Mouse (Mus musculus): ENCODE results near the gene Piezo1.
"Not testable (repeated sequence)": the region's sequence is repeated elsewhere in the genome, so short reads cannot be mapped to it uniquely, and the experiment has no call there.

Gene Piezo1

DNA sequence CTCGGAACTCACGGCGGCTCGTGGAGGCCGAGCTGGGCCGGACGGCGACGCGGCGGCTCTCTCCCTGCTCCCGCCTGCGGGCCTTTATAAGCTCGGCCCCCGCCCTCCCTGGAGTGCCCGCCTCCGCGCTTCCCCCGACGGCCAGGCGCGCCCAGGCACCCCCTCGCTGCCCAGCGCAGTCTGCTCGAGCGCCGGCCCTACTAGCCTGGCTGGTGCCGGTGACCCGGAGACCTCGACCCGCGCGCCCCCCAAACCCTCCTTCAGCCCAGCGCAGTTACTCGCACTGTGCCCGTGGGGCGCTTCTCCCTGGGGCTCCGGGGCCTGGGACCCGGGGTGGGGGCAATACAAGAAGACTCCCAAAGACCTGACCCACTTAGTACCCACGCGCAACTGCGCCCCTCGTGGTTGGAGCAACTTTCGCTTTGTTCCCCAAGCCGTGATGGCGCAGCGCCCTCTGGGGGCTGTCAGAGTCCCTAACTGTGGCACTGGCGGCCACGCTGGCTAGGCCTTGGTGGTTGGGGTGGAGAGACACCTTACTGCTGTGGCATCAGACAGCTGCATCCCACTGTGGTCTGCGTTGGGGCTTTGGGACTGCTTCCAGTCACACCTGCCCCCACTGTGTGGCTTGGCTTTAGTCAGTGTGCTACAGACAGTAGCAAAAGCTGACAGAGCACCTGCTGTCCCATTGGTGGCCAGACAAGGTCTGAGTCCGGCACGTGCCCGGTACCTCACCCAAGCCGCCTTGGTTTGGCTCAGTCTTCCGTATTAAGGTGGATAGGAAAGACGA lies at the start of gene Piezo1:
Piezo1 (minus strand) TSS at position 65 of the 787 bp plus-strand sequence.
- DNase-seq (ENCODE audit: low read depth, low spot score): peak; percentile 81

DNA sequence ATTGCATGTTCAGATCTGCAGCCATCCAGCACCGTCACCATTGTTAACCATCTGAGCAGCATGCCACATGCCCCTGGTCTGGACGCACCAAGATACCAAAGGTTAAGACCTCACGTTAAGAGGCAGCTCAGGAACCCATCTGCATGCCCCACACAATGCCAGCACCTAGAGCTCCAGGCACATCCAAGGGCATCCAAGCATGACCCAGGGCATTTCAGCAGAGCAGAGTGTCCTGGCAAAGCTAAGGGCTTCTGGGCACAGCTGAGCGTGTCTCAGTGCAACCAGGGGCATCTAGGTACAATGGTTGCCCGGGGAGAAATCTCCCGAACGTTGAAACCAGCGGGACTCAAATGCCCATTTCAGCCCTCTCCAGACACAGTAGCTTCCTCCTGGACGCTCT lies 49.5 kb upstream of the Piezo1 start:
- DNase-seq (ENCODE audit: low read depth, low spot score): no peak

DNA sequence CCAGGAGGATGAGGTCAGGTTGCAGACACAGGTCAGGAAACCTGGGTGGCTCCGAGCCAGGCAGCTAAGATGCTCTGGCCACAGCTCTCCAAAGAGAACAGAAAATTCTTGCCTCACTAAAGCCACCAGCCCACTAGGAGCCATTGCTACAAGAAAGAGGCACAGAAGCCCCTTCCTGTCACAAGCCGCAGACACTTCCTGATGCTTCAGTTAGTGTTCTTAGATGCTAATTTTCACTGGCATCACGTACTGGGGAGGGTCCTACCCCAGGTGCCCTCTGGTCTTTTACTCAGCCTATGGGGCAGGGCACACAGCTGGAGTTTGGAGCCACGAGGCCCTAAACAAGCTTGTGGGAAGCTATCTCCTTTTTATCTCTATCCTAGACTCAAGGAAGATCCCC lies 44.9 kb upstream of the Piezo1 start:
- no peak for DNase-seq (ENCODE audit: low read depth, low spot score)

DNA sequence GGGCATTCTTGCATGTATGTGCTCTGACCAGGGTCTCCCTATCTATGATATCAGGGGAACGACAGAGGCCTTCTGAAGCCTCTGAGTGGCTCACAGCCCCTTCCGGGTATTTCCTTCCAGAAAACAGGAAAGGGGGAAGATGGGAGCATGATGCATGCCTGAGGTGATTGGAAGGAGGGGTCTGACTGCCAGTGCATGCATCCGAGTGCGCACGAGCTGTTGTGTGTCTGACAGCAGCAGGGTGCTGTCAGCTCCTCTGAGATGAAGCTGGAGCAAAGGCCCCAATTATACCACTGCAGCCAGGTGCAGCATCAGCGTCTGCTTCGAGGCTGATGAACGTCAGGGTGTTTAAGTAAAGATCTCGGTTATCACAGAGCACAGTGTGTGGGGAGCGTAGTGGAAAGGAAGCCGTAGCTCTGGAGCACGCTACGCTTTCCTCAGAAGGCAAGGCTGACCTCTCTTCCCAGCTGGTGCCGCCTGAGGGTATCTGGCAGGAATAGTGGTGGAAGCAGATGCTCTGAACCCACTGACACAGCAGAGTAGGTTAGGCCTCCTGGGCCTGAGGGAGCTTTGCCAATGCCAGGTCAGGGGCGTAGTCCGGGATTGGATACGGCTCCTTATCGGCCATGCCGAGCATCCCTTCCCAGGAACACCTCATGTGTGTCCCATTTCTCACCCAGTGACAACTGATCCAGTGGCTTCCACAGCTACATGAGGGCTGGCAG lies 42.8 kb upstream of the Piezo1 start:
- DNase-seq (ENCODE audit: low read depth, low spot score): no peak

DNA sequence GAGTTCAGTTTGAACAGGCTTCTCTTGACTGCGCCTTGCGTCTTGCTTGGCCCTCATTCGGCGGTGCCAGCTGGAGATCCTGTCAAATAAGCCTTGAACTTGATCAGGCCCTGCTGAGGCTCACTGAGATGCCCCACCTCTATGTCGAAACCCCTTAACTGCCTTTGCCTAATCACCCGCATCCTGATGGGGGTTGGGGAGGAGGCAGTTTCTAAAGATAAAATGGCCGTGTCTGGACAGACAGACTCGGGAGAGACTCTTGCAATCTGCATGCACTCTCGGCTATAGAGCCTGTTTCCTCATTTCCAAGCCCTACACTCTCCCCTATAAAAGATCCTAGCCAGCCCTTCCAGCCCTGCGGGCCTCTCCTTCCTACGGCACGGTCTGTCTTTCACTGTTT lies 42.1 kb upstream of the Piezo1 start:
- no peak for DNase-seq (ENCODE audit: low read depth, low spot score)

DNA sequence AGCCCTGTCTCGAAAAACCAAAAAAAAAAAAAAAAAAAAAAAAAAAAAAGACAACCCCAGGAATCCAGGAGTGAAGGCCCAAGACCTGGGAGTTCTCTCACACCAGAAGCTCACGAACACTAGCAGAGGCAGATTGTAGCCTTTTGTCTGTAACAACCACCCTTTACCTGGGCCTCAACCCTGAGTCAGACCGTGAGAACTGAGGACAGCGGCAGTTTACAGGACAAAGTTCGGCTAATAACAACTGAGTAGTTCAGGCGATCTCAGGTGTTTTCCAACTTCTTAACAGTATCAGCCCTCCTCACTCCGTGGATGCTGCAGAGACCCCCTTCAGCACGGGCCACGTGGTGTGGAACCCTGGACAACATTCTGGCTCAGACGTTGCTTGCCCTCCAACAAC lies 35.6 kb upstream of the Piezo1 start:
- no peak for DNase-seq (ENCODE audit: low read depth, low spot score)

DNA sequence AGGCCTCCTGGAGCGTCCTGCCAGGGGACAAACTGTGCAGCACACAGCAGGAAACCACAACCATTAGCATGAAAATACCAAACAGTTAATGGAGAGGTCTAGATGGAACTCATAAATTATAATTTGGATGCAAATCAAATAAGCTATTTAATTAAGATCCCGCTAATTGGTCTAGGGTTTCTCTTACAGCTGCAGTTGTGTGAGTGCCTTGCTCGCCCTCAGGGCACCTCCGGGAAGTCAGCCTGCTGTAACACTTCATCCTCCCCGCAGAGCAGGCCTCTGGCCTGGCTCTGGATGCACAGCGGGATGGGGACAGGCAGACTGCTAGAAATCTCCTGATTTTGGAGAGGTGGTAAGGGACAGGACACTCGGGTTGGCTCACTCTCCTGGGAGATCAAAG lies 35.0 kb upstream of the Piezo1 start:
- DNase-seq (ENCODE audit: low read depth, low spot score): no peak

DNA sequence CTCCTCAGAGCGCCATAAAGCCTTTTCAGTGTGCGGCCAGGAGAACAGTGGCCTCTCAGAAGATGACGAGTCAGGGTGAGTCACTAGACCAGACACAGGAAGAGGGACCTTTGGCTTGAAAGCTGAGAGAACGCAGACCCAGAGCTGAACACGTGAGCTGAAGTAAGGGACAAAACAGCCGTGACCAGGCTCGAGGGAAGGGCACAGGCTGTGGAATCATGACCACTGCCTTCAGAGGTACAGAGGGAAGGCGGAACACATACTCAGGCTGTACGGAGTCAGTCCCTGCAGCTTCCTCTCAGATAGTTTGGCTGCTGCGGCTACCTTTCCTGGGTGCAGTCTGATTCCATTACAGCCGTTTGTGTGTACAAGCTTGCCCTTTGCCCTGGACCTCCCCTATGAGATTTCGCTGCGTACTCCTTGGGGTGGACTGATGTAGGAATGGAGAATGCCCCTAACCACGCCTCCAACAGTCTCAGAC lies 34.3 kb upstream of the Piezo1 start:
- no peak for DNase-seq (ENCODE audit: low read depth, low spot score)

DNA sequence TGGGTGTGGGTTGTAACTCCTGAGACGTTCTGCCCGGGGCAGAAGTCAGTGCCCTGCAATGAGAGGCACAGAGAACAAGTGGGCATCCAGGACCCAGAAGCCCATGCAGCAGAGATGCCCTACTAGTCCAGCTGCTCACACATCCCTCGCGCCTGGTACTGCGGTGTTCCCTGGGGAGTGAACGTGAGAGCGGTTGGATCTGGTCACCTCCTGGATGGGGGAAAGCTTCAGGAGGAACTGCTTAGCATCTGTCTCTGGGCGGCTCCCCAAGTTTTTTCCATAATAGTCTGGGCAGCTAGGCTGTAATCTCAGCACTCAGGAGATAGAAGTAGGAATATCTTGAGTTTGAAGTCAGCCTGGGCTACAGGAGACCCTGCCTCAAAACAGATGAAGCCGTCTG lies 33.9 kb upstream of the Piezo1 start:
- no peak for DNase-seq (ENCODE audit: low read depth, low spot score)

DNA sequence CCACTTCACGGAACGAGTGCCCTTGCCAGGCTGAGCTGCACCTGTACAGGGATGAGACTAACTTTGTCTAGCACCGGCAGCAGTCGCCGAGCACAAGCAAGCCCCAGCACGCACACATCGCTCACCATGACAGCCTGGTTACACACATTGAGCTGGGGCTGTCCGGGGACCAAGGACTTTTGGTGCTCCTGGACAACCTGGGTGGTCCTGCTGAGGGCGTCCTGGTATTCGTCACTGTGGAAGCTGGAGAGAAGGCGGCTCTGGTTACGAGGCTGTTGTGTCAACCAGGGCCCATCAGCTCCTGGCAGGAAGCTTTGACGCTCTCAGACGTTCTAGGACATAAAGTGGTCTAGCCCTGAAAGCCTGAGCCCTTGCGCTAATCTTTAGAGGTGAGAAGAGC lies 29.8 kb upstream of the Piezo1 start:
- no peak for DNase-seq (ENCODE audit: low read depth, low spot score)

DNA sequence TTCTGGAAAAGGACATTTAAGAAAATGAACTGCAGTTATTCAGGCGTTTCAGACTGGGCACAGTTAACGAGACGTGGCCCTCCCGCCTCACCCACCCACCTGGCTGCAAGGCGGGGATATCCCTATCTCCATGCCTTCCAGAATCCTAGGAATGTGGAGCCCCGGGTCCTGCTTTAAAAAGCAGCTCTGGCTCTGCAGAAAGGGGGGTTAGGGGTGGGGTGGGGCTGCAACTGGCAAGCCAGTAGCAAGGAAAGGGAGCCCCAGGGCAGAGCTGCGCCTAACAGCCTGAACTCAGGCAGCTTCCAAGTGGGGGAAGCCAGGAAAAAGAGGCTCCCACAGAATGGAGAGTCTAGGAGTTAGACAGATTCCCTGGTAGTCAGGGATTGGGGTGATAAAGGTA lies 28.1 kb upstream of the Piezo1 start:
- no peak for DNase-seq (ENCODE audit: low read depth, low spot score)

DNA sequence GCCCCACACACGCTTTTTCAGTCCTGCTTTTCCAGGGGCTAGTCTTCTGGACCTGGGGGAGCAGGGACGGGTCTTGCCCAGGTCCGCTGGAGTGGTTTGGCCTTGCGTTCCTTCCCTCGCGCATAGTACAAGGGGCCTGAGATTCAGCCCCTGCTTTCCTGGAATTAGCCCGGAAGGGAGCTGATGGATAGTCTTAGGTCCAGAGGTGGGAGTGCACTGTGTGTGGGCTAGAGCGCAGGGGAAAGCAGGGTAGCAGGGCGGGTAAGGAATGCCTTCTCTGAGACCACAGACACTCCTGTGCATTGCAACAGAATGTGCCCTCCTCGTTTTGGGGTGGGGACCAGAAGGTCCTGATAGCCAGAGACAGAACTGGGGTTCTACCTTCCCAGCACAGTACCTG lies 26.0 kb upstream of the Piezo1 start:
- DNase-seq (ENCODE audit: low read depth, low spot score): no peak

DNA sequence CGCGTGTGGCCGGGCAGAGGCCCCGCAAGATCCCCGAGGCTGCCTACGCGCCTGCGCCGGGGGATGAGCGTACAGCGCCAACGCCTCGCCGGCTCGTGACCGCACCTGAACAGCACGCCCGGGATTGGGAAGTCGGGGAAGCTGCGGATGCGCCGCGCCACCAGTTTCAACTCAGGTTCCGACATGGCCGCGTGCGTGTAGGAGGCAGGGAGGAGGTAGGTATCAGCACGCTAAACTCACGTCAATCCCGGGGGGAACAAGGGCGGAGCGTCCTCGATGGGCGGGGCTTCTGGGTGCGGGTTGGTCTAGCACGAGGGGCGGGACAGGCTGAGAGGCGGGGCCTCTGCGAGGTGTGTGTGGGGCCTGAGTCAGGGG lies 25.5 kb upstream of the Piezo1 start, which contains the start of gene Aprt:
Aprt (minus strand) TSS at position 262 of the 375 bp plus-strand sequence.
- DNase-seq (ENCODE audit: low read depth, low spot score): peak; percentile 84

DNA sequence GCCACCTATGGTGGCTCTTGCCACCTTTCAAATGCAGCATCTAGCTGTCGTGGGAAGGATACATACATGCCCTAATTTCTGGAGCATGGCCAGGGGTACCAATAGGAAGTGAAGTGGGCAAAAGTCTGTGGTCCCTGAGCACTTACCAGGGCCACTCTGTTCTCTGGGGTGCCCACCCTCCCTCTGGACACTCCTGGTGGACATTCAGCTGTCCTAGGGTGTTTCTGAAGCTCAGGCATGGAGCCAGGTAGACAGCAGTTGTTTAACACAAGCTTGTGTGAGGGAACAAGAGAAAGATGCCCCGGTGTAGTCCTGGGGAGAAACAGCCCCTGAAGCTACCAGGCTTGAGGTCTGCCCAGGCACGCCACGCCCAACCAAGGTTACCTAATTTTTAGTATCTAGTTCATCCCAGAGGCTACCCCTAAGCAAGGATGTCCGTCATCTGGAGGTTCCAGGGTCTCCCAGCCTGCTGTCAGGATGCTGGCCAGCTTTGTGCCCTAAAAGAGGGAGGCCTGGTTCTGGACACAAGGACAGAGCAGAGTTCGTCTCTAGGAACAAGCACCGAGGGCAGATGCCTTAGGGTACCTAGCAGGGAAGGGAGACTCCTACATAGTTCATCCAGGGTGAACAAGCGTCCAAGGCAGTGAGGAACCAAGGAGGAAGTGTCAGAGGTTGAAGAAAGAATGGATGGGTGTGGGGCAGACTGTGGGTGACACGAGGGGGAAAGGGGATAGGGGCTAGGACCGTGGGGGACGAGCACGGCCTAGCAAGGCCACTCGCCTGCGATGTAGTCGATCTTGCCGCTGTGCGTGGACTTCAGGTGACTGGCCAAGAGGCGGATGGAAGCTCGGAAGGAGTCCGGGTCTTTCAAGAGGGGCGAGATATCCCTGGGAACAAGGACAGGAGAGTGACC lies 24.9 kb upstream of the Piezo1 start:
- DNase-seq (ENCODE audit: low read depth, low spot score): no peak

DNA sequence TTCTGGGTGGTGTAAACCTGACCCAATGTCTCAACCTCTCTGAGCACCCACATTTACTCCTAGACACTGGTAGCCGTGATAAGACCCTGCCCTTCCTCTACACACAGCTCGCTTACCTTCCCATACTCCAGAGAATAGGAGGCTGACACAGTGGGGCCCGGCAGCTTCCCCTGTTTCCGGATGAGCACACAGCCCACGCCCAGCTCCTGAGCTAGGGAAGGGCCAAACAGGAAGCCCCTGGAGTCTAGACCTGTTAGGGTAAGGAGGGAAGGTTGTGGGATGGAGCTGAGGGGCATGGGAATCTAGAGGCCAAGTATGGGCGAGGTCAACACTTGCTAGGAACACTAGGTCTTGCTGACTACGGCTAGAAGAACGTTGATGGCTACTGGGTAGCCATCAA lies 24.2 kb upstream of the Piezo1 start:
- DNase-seq (ENCODE audit: low read depth, low spot score): no peak

DNA sequence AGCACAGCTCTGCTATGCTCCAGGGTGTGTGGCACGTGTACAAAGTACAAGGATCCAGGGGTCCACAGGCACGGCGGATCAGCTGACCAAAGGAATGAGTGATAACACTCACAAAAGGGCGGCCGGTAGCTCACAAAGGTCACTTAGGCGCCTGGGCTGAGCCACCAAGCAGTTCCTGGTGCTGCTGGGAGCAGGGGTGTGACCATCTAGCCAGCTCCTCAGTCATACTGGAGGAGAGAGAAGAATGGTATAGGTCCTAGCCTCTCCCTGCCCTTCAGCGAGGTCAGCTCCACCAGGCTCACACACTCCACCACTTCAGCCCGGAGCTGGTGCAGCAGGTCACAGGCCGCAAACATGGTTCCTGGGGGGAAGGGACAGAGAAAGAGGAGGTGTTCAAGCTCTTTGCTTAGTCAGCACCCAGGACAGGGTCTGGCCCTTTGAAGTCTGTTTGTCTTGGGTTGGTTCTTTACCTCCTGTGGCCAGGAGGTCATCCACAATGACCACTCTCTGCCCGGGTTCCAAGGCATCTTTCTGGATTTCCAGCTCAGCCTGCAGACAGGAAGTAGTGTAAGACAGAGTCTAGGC lies 23.6 kb upstream of the Piezo1 start:
- no peak for DNase-seq (ENCODE audit: low read depth, low spot score)

DNA sequence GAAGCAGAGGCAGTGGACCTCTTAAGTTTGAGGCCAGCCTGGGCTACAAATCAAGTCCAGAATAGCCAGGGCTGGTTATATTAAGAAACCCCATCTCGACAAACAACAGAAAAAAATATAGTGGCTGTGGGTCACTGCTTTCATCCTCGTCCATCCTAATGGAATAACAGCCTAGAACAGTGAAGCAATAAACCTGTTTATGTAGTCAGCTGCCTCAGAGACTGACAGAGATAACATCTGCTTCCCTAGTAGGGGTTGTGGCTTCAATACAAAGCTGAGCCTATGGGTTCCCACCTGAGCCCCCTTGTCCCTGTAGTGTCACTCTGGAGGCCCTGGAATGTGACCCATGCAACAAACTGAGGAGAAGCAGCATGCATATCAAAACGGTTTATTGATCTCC lies 23.1 kb upstream of the Piezo1 start:
- DNase-seq (ENCODE audit: low read depth, low spot score): no peak

DNA sequence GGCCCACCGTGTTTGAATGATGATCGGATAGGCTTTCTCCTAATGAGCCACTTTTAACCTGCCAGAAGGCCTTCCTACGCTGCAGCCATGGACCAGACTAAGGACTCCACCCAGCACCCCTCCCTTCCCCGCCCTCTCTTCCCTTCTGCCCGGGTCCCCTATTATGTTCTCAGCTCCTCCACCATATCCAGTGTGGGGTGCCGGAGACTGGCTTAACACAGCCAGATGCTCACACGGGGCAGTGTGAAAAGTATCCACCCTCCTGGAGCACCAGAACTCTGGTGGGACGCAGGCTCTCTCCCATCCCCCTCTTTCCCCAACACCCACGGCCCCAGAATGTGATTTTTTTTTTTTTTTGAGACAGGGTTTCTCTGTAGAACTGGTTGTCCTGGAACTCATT lies 22.4 kb upstream of the Piezo1 start:
- DNase-seq (ENCODE audit: low read depth, low spot score): no peak

DNA sequence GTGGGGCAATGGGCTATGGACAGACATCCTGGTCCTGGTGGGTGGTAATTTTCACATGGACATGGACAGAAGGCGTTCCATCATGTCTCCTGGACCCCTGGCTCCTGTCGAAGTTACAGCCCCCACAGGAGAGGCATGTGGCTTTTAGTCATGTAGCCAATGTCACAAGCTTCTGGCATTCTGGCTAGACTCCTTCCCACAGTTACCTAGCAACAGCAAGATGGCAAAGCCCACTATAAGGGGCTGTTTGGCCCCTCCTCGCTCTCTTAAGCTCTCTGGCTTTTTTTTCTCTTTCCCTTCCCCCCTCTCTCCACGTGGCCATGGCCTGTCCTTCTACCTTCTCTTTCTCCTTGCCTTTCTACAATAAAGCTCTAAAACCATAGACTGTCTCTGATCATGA lies 22.0 kb upstream of the Piezo1 start:
- not testable (repeated sequence) for DNase-seq (ENCODE audit: low read depth, low spot score)

DNA sequence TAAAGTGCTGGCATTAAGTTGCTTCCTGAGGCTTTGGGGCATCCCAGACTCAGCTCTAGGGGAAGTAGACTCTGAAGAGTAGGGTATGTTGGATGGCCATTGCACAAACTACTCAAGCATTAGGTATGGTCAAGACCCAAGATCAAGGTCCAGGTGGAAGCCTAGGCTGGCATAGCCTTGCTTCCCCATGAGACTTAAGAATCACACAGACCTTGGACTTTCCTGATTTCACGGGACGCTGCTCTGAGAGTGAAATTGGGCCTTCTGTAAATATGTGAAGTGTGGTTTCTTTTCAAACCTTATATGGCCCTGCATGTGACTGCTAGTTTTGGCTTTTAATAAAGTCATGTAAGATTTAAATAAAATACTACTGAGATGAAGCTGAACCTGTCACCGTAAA lies 21.6 kb upstream of the Piezo1 start:
- no peak for DNase-seq (ENCODE audit: low read depth, low spot score)

DNA sequence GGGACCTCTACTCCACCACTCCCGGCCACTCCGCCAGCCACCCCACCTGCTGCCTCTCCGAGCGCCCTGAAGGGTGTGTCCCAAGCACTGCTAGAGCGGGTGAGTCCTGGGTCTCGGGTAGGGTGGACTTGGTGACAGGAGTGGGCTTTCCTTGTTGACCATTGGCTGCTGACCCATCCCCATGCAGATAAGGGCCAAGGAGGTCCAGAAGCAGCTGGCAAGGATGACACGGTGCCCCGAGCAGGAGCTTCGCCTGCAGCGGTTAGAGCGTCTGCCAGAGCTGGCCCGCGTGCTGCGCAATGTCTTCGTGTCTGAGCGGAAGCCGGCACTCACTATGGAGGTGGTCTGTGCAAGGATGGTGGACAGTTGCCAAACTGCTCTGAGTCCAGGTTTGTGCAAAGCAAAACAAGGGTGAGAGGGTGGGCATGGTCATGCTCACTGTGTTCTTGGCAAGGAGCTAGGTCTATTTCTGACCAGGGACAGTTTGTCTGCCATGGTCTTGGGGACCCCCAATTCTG lies 20.7 kb upstream of the Piezo1 start:
- DNase-seq (ENCODE audit: low read depth, low spot score): no peak

All from c-Kit-negative CD71-positive TER-119-positive erythroid progenitor cells, embryonic 14.5 days (primary cell).